Mouse (Mus musculus) C2C12 (cell line): ENCODE measurements around the gene Agpat1.

ENCODE experiments used
- CTCF ChIP-seq: IDR thresholded peaks from one replicate; pipeline ENCODE4 v1.5.1; 2011; ENCODE audit not compliant: control insufficient read depth, insufficient read depth, insufficient read length
- FOSL1 ChIP-seq: IDR thresholded peaks from one replicate; pipeline ENCODE4 v1.8.0; 2011; ENCODE audit warnings: mild to moderate bottlenecking, low read length; ENCODE audit not compliant: poor library complexity, insufficient read depth, severe bottlenecking
- MAX ChIP-seq: IDR thresholded peaks from one replicate; pipeline ENCODE4 v1.6.1; 2011; ENCODE audit warnings: mild to moderate bottlenecking, control low read depth
- MYOD1 ChIP-seq: IDR thresholded peaks from one replicate; pipeline ENCODE4 v1.6.1; 2011; ENCODE audit warnings: low read depth; ENCODE audit not compliant: control insufficient read depth, insufficient read length
- USF1 ChIP-seq: IDR thresholded peaks from one replicate; pipeline ENCODE4 v1.6.1; 2011; ENCODE audit warnings: low read depth, mild to moderate bottlenecking, control low read depth, moderate library complexity

GRCm38 (mm10) chr17:34658145-34658544 is 54.1 kb downstream of the Agpat1 start:
- TF ChIP-seq CTCF, result no peak
- no peak for TF ChIP-seq USF1
- TF ChIP-seq MYOD1, result no peak
- TF ChIP-seq MAX, result no peak
- TF ChIP-seq FOSL1, result no peak
